Mouse (Mus musculus) limb, embryonic 14.5 days (tissue): ENCODE measurements around the gene Ttc4. TPM values are rescaled to one million over a fixed set of nuclear protein-coding genes. Genes with fewer than 3 reads are reported as not detected.

Source experiments
- ATAC-seq: fragments of 200-750 bp; cut with Nextera tagmentation; 2 replicates; pipeline ENCODE4 v1.8.0; 2017; ENCODE audit warnings: low read depth, moderate number of reproducible peaks, moderate TSS enrichment; ENCODE audit not compliant: low FRiP score
- DNase-seq: peaks from one replicate; pipeline ENCODE4 v3.0.0-alpha.2; 2015; ENCODE audit warnings: low spot score
- H3K27ac ChIP-seq: fragments of 300-500 bp; sonication (generic); replicated peaks from 2 replicates; pipeline ENCODE4 v1.5.1; 2014; ENCODE audit warnings: low read depth, mild to moderate bottlenecking, low read length, moderate library complexity, mixed read lengths
- H3K27me3 ChIP-seq: fragments of 300-500 bp; sonication (generic); 2 replicates; pipeline ENCODE4 v1.6.1; 2014; ENCODE audit warnings: low read length, mixed read lengths; ENCODE audit not compliant: control insufficient read depth, insufficient read depth
- H3K36me3 ChIP-seq: fragments of 300-500 bp; sonication (generic); 2 replicates; pipeline ENCODE4 v1.6.1; 2014; ENCODE audit warnings: mild to moderate bottlenecking, low read length, moderate library complexity, mixed read lengths; ENCODE audit not compliant: control insufficient read depth, insufficient read depth
- H3K4me1 ChIP-seq: fragments of 300-500 bp; sonication (generic); 2 replicates; pipeline ENCODE4 v1.6.1; 2014; ENCODE audit warnings: antibody characterized with exemption, low read length, mixed read lengths; ENCODE audit not compliant: control insufficient read depth, insufficient read depth
- H3K4me2 ChIP-seq: fragments of 300-500 bp; sonication (generic); replicated peaks from 2 replicates; pipeline ENCODE4 v1.6.1; 2014; ENCODE audit warnings: low read depth, mild to moderate bottlenecking, low read length, moderate library complexity; ENCODE audit not compliant: severe bottlenecking
- H3K4me3 ChIP-seq: fragments of 300-500 bp; sonication (generic); replicated peaks from 2 replicates; pipeline ENCODE4 v1.5.1; 2014; ENCODE audit warnings: low read length
- H3K9ac ChIP-seq: fragments of 300-500 bp; sonication (generic); 2 replicates; pipeline ENCODE4 v1.6.1; 2014; ENCODE audit warnings: mild to moderate bottlenecking, low read depth, low read length, moderate library complexity; ENCODE audit not compliant: severe bottlenecking
- H3K9me3 ChIP-seq: fragments of 300-500 bp; sonication (generic); 2 replicates; pipeline ENCODE4 v1.6.1; 2016; ENCODE audit warnings: low read length; ENCODE audit not compliant: control insufficient read depth
- POLR2A ChIP-seq: fragments of 200-500 bp; IDR thresholded peaks from 2 replicates; pipeline ENCODE4 v1.8.0; 2012; ENCODE audit warnings: inconsistent platforms, mild to moderate bottlenecking, moderate library complexity, borderline replicate concordance; ENCODE audit not compliant: insufficient read depth, insufficient read length; ENCODE audit errors: extremely low read depth
- WGBS: fragments of 180-500 bp; shearing (Covaris S2); extraction: QIAGEN DNeasy Blood & Tissue Kit; methylation state at CpG from one replicate; pipeline ENCODE4 v1.1.7; 2014; 5-methylcytosine and 5-hydroxymethylcytosine counted together
- polyA plus RNA-seq, 2 experiments: library from polyadenylated mRNA; depleted of rRNA in 1 of 2; stranded (reverse) in 1 of 2; unstranded in 1 of 2; fragments of >200 nt; fragmentation: Nextera tagmentation in 1 of 2; extraction: Ambion mirVana in 1 of 2; gene quantifications; 2 replicates each; pipeline versions ENCODE4 v1.2.1 to v1.2.3; 2012 to 2014

The Ttc4 gene
- polyA plus RNA-seq, 2 experiments = 75.0 to 147 TPM

GRCm38 (mm10) chr4:106614180-106614797 is 64.5 kb downstream of the Ttc4 start:
- no peaks in the 10 kb centered on the region for H3K9me3 ChIP-seq
- WGBS = 41% methylated on average over 7 of the region's 7 CpGs
- DNase-seq (peak; percentile 71), ATAC-seq (peak; percentile 61)
- H3K27me3 ChIP-seq = no peaks in the 10 kb centered on the region
- no peak overlapping the region for H3K9ac ChIP-seq
- H3K4me3 ChIP-seq = no peak overlapping the region
- peaks cover 4% of the 10 kb centered on the region; the same call in 1 of the 2 replicates for H3K4me1 ChIP-seq
- no peaks in the 10 kb centered on the region for H3K36me3 ChIP-seq
- TF ChIP-seq POLR2A = no peak
- no peak overlapping the region for H3K4me2 ChIP-seq
- H3K27ac ChIP-seq = no peak overlapping the region

DNA sequence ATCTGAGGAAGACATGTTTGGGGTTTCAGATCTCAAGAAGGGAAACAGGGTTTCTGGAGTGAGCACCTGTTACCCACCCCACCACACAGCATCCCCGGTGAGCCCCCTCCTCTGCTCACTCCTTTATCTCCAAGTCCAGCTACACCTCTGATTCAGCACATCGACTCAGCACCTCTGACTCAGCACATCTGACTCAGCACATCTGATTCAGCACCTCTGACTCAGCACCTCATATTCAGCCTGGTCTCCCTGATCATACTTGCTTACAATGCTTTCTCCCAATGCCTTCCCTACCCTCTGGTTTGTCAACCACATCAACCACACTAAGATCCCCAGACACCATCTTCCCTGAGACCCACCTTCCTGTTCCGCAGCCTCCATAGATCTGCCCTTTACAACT is 65.2 kb downstream of the Ttc4 start:
- no peak for DNase-seq
- 75% methylated on average over 3 of the region's 3 CpGs for WGBS
- no peaks in the 10 kb centered on the region for H3K36me3 ChIP-seq
- no peaks in the 10 kb centered on the region for H3K9me3 ChIP-seq
- no peak overlapping the region for H3K27ac ChIP-seq
- H3K4me1 ChIP-seq = peaks cover 4% of the 10 kb centered on the region; the same call in 1 of the 2 replicates
- no peak overlapping the region for H3K4me3 ChIP-seq
- H3K9ac ChIP-seq = no peak overlapping the region
- TF ChIP-seq POLR2A = no peak
- ATAC-seq = no peak
- no peaks in the 10 kb centered on the region for H3K27me3 ChIP-seq
- no peak overlapping the region for H3K4me2 ChIP-seq

DNA sequence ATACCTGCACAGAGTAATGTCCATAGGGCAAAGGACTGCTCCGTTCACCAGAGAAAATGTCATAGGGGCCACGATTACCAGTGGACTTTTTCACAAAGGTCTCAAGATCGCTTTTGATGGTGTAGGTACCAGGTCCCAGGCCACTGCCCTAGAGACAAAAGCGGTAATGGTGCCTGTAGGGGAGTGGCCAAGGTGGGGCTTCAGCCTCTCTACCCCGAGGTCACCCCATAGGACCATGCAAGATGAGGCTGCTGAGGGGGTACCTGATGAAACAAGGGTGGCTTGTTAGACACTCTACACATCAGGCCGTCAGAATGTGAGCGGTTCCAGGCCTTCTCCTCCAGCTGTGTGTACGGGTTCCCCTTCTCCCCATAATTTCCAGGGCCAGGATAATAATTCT is 65.6 kb downstream of the Ttc4 start:
- no peak for DNase-seq
- Histone ChIP-seq H3K27me3 (no peaks in the 10 kb centered on the region), H3K4me1 (peaks cover 4% of the 10 kb centered on the region; the same call in 1 of the 2 replicates), H3K4me3 (no peak overlapping the region), H3K9ac (0 out of 2 replicates have a peak overlapping the region, but pooled peaks have one; percentile 12), H3K36me3 (no peaks in the 10 kb centered on the region), H3K27ac (no peak overlapping the region), H3K9me3 (peaks cover 3% of the 10 kb centered on the region; the same call in 1 of the 2 replicates), H3K4me2 (no peak overlapping the region)
- no peak for TF ChIP-seq POLR2A
- ATAC-seq = no peak
- WGBS = 73% methylated on average over 8 of the region's 8 CpGs

Other genes starting within 250 kb of the Ttc4 start
- gene Pcsk9, start 214.6 kb downstream of the Ttc4 start, polyA plus RNA-seq (2012; rRNA removed) = 5.2 and 6.2 TPM in 2 replicates
- gene Pcsk9, start 214.6 kb downstream of the Ttc4 start, polyA plus RNA-seq (2014; fragmentation: Nextera tagmentation; extraction: Ambion mirVana) = 2.8 and 3.4 TPM in 2 replicates
- gene Bsnd, start 186.7 kb downstream of the Ttc4 start, polyA plus RNA-seq (2012; rRNA removed) = not detected in 2 replicates
- not detected in 2 replicates for gene Bsnd, start 186.7 kb downstream of the Ttc4 start, polyA plus RNA-seq (2014; fragmentation: Nextera tagmentation; extraction: Ambion mirVana)
- 57.6 and 66.1 TPM in 2 replicates for gene Dhcr24, start 117.9 kb downstream of the Ttc4 start, polyA plus RNA-seq (2012; rRNA removed)
- gene Dhcr24, start 117.9 kb downstream of the Ttc4 start, polyA plus RNA-seq (2014; fragmentation: Nextera tagmentation; extraction: Ambion mirVana) = 19.3 and 19.4 TPM in 2 replicates
- not detected in 2 replicates for gene Lexm, start 61.7 kb downstream of the Ttc4 start, polyA plus RNA-seq (2012; rRNA removed)
- not detected in 2 replicates for gene Lexm, start 61.7 kb downstream of the Ttc4 start, polyA plus RNA-seq (2014; fragmentation: Nextera tagmentation; extraction: Ambion mirVana)
- gene Ttc22, start 56.5 kb downstream of the Ttc4 start, polyA plus RNA-seq (2012; rRNA removed) = 3.8 and 5.9 TPM in 2 replicates
- gene Ttc22, start 56.5 kb downstream of the Ttc4 start, polyA plus RNA-seq (2014; fragmentation: Nextera tagmentation; extraction: Ambion mirVana) = 6.9 and 7.0 TPM in 2 replicates
- gene Pars2, start 27.9 kb downstream of the Ttc4 start, polyA plus RNA-seq (2012; rRNA removed) = 14.3 and 14.6 TPM in 2 replicates
- gene Pars2, start 27.9 kb downstream of the Ttc4 start, polyA plus RNA-seq (2014; fragmentation: Nextera tagmentation; extraction: Ambion mirVana) = 14.0 and 14.2 TPM in 2 replicates
- gene Mroh7, start 52.0 kb upstream of the Ttc4 start, polyA plus RNA-seq (2012; rRNA removed) = 2.8 and 7.1 TPM in 2 replicates
- 0.35 and 0.63 TPM in 2 replicates for gene Mroh7, start 52.0 kb upstream of the Ttc4 start, polyA plus RNA-seq (2014; fragmentation: Nextera tagmentation; extraction: Ambion mirVana)
- 0.35 and 0.43 TPM in 2 replicates for gene Fam151a, start 54.9 kb upstream of the Ttc4 start, polyA plus RNA-seq (2012; rRNA removed)
- 0.19 and 1.1 TPM in 2 replicates for gene Fam151a, start 54.9 kb upstream of the Ttc4 start, polyA plus RNA-seq (2014; fragmentation: Nextera tagmentation; extraction: Ambion mirVana)
- gene Acot11, start 126.1 kb upstream of the Ttc4 start, polyA plus RNA-seq (2012; rRNA removed) = 6.1 and 6.7 TPM in 2 replicates
- 3.7 and 4.3 TPM in 2 replicates for gene Acot11, start 126.1 kb upstream of the Ttc4 start, polyA plus RNA-seq (2014; fragmentation: Nextera tagmentation; extraction: Ambion mirVana)
- gene Ssbp3, start 231.8 kb upstream of the Ttc4 start, polyA plus RNA-seq (2012; rRNA removed) = 191 and 202 TPM in 2 replicates
- 94.3 and 115 TPM in 2 replicates for gene Ssbp3, start 231.8 kb upstream of the Ttc4 start, polyA plus RNA-seq (2014; fragmentation: Nextera tagmentation; extraction: Ambion mirVana)